Mouse (Mus musculus) C2C12 (cell line): ENCODE measurements around the gene Olfr870.

Source experiments
- CTCF ChIP-seq: IDR thresholded peaks from one replicate; pipeline ENCODE4 v1.5.1; 2011; ENCODE audit not compliant: control insufficient read depth, insufficient read depth, insufficient read length
- MYOG ChIP-seq: IDR thresholded peaks from one replicate; pipeline ENCODE4 v1.6.1; 2011; ENCODE audit not compliant: control insufficient read depth, insufficient read length; ENCODE audit errors: extremely low read depth

DNA sequence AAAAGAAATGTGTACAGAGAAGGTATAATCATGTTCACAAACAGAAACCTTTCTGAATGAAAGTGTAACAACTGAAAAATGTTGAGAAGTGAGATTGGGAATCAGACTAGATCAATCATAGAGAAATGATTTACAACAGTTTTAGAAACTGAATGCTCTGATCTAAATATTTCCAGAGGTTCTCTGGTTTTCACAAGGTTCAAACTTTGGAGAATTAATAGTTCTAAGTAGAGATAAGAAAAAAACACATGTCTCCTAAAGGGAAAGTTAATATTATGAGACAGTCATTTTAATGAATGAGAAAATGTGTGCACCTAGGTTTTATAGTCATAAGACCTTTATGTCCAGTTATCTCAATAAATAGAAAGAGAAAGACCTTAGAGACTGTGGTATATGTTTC, 38.0 kb upstream of the Olfr870 start, which contains the start of gene Olfr871:
- no peak for TF ChIP-seq MYOG
- no peak for TF ChIP-seq CTCF
